Mouse (Mus musculus) right cerebral cortex, postnatal 25 days (tissue): Measurements from ENCODE around the gene Usp22.
"Not testable (repeated sequence)": the region's sequence is repeated elsewhere in the genome, so short reads cannot be mapped to it uniquely, and the experiment has no call there.

ENCODE experiments used
- DNase-seq: peaks from one replicate; pipeline ENCODE4 v3.0.0; 2022

Gene Usp22

DNA sequence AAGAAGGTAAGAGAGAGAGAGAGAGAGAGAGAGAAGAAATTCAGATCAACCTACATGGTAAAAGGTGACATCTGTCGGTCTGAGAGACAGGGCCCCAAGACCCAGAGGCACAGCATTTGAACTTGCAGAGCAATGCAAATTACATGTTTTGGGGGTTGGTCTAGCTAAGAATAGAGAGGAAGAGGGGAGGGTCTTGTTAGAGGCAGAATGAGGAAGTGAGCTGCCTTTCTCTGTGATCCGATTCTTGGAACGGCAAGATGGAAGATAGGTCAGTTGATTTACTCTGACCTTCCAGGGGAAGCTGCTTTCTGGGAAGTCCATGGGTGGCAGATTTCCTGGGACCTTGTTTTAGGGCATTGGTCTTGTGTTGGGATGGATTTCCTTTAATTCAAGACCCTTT lies 32.6 kb downstream of the Usp22 start:
- no peak for DNase-seq

DNA sequence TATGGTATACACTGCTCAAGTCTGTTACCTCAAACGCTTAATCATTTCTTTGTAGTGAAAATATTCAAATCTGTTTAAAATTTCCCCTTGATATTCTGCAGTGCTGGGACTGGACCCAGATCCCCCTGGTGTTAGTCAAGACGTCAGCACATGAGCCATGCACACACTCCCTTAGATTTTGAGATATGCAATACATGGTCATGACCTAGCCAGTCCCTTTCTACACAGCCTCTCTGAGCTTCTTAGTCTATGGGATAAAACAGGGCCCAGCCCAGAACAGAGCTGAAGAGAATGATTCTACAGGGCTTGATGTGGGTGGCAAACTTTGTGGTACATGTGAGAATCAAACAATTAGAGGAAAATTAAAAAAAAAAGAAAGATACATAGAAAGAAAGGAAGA lies 33.2 kb downstream of the Usp22 start:
- no peak for DNase-seq

DNA sequence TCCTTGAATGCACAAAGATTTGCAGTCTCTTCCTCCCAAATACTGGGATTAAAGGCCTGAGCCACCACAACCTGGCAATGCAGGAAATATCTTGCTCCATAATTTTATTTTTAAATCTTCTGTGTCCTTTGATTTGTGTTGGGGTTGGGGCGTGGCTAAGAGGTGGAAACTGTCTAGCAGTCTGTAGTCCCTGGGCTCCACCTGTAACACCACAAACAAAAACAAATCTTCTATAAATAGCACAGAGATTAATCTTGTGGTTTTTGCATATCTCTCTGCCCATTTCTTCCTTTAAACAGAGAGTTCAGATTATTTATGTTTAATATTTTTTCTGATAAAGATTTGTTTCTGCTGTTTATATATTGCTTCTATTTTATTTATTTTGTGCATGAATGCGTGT lies 41.9 kb downstream of the Usp22 start:
- no peak for DNase-seq

GRCm38 (mm10) chr11:61130646-61131045 lies 44.2 kb downstream of the Usp22 start:
- DNase-seq, result not testable (repeated sequence)

DNA sequence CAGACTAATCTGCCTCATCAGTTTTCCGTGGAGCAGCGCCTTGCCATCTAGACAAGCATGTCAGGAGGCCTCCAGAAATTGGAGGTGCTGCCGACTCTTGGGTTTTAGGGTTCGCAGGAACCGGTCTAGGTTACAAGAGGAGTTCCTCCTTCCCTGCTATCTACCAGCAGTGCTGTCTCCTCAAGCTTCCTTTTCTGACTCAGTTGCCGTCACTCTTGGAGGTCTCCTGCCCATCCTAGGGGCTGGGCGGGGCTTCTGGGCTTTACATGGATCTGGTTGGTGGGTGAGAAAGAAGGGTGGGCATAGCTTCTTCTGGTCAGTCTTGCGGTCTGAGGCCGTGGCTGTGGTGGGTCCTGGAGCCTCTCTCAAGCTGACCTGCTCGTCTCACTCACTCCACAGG lies 45.5 kb downstream of the Usp22 start:
- DNase-seq, result no peak

GRCm38 (mm10) chr11:61127421-61128055 lies 47.3 kb downstream of the Usp22 start:
- no peak for DNase-seq

DNA sequence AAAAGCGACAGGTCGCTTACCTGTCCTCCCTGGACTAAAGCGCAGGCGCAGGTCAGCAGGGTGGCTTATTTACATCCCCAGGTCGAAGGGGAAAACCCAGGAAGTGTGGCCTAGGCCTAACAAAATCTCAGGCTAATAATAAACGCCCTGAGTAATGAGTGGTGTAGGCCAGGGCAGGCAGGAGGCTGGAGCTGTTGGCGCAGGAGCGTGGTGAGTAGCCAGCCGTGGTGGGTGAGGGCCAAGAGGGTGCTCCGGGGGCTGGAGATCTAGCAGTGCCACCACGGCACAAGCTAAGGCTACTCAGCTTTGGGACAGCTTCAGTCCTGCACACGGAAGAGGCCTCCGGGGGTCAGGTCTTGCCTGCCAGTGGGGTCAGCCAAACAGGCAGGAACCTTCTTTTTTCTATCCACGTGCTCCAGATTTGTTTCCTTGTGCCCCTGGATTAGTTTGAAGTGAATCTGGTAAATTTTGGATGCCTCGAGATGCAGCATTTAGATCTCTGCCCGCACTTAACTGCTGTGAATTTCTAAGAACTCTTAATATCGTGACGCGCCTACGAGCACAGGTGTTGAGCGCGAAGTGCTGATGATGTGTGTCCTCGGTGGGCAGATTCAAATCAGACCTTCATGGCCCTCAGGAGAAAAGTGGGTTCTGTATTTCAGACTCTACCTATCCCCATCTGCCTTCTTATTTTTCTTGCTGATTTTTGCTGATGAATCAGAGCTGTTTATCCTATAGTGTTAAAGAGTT lies 48.1 kb downstream of the Usp22 start, which contains the start of gene Tnfrsf13b:
TSS of gene Tnfrsf13b (plus strand) at position 150 of the 750 bp plus-strand sequence.
- DNase-seq, result no peak

GRCm38 (mm10) chr11:61125970-61126369 lies 48.9 kb downstream of the Usp22 start:
- DNase-seq, result no peak

GRCm38 (mm10) chr11:61123886-61124285 lies 51.0 kb downstream of the Usp22 start:
- DNase-seq, result no peak

DNA sequence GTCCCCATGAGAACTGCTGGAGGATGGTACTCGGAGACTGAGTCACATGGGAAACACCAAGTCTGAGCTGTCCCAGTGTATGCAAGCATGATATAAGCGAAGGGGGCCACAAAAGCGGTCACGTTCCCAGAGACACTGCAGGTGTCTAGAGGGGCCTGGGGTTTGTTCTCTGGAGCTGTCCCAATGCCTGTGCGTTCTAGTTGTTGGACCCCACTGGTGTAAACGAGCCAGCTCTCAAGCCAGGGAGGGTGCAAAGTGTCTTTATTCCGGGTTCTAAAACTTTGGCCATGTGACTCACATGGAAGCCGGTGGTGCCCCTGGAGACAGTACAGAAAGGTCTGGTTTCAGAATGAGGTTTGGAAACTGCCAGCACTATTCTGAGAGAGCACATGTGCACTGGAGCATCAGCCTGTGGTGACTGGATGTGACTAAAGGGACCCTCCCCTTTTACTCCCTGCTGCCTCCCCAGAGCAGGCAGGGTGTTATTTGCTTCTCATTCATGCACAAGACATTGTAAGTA lies 52.0 kb downstream of the Usp22 start:
- no peak for DNase-seq

DNA sequence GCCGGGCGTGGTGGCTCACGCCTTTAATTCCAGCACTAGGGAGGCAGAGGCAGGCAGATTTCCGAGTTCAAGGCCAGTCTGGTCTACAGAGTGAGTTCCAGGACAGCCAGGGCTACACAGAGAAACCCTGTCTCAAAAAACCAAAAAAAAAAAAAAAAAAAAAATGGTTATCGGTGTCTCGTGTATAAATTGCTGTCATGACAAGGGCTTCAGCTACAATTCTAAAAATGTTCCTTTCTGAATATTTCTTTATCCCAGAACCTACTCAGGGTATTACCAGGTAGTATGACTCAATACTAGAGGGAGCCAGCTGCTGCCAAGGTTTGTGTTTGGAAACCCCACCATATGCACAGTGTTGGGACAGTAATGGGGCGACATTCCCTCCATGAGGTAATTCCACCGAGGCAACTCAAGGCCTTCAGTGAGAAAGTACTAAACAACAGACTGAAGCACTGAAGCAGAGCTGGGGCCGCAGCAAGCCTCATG lies 52.5 kb downstream of the Usp22 start:
- DNase-seq, result no peak

DNA sequence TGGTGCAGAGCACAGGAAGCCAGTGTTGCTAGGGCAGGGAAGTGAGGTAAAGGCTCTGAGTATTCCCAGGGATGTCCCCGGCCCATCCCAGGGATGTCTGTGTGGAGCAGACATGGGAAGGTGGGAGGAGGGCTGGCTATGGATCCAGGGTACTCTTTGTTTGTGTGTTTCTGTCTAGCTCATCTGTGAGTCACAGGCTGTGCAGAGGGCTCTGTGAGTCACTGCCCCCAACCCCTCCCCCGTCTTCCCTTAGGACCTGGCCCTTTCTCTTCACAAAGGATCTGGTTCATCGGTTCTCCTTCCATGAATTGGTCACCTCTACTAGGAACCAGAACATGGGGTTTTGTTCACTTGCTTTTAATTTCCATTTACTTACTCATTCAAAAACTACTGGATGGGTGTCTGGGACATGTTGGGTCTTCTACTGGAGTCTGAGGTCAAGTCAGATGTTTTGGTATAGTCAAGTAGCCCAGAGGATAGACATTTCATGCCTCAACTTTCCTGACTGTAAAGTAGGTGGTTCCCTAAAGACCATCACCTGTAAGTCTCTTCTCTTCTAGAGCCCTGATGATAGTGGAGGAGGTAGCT lies 54.8 kb downstream of the Usp22 start:
- DNase-seq, result no peak

- no peak for DNase-seq
Observed at GRCm38 (mm10) chr11:61116226-61116625, 58.6 kb downstream of the Usp22 start.

DNA sequence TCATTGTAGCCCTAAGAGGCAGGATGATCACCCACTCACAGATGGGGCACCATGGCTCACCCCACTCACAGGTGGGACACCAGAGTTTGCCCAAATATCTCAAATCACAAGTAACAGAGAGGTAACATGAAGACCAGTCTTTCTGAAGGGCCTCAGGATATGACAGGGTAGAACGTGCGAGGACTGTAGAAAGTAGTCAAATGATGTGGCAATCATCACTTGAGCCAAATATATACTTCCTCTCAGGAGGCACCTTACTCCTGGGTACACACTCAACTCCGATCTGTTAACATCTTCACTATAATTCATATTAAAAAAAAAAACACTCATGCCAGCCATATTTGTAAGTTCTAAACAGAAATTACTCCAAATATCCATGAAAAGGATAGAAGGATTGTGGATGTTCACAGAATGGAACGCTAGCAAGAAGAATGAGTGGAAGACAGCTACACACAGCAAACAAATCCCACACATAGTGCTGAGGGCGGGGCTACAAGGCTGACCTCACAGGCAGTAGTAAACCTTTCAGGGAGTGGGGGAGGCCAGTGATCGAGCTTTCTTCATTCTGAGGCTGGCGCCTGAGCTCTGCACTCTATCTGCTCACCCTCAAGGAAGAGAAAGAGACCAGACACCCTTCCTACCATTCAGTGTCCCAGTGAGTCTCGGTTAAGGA lies 62.4 kb downstream of the Usp22 start:
- DNase-seq, result no peak

DNA sequence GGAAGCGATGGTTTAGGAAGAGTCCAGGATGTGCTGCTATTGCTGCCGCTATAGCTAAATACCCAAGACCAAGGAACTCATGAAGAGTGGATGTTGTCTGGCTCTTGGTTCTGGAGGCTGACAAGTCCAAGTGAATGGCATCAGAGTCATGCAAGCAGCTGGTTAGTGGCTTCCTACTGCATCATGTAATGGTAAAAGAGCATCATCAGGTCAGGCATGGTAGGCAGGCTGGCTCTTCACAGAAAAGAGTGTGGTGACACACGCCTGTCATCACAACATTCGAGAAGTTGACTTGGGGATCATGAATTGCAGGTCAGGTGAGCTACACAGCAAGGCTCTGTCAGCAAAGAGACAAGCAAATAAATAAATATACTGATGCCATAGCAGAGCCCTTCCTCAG lies 63.4 kb downstream of the Usp22 start:
- DNase-seq, result no peak

DNA sequence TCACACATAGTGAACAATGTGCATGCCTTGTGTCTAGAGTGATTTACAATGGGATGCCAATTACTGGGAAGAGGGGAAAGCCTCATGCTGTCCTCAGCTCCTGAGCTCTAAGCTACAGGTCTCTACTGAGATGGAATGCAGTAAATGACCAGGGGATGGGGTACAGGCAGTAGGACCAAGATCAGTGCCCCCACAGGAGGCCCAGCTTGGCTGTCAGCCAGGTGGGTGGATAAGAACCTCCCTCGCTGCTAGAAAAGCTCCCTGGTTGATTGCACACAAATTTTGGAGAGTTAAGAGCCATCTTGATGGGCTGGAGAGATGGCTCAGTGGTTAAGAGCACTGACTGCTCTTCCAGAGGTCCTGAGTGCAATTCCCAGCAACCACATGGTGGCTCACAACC lies 63.9 kb downstream of the Usp22 start:
- no peak for DNase-seq

GRCm38 (mm10) chr11:61110113-61110512 lies 64.7 kb downstream of the Usp22 start:
- no peak for DNase-seq

GRCm38 (mm10) chr11:61109707-61110106 lies 65.1 kb downstream of the Usp22 start:
- no peak for DNase-seq

DNA sequence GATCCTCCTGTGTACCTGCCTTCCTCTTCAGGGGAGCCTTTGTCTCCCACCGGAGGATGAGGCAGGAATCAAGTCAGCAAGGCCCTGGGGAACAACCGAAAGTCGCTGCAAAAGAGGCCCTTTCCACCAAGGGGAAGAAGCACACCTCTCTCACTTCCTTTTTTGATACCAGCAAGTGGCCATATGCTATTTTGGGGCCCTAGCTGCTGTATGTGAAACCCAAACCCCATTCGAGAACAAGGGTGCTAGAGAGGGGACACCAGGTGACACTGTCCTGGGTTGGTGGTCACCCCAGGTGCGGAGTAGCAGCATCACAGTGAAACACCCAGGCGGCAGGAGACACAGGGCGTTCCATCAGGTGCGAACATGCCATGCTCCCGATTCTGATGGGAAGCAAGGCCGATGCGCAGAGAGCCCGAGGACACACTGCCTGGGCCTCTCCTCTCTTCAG lies 65.9 kb downstream of the Usp22 start:
- no peak for DNase-seq

- peak; percentile 74 for DNase-seq
Observed at GRCm38 (mm10) chr11:61104241-61104901, 70.5 kb downstream of the Usp22 start.

- no peak for DNase-seq
Observed at GRCm38 (mm10) chr11:61102397-61103339, 72.2 kb downstream of the Usp22 start.
